Mouse (Mus musculus) cerebellum, adult 9-11 months (tissue): ENCODE measurements around the gene Umad1.

Source experiments
- DNase-seq: peaks from one replicate; pipeline ENCODE4 v3.0.0; 2022

Umad1 gene

GRCm38 (mm10) chr6:8421421-8421820 is 162.3 kb downstream of the Umad1 start:
- no peak for DNase-seq

GRCm38 (mm10) chr6:8421959-8422581 is 163.0 kb downstream of the Umad1 start:
- DNase-seq: peak; percentile 53

- no peak for DNase-seq
Observed at GRCm38 (mm10) chr6:8423142-8423541, 164.1 kb downstream of the Umad1 start.

- no peak for DNase-seq
Observed at GRCm38 (mm10) chr6:8427692-8428091, 168.6 kb downstream of the Umad1 start.

- DNase-seq: no peak
Observed at GRCm38 (mm10) chr6:8430610-8431234, 171.6 kb downstream of the Umad1 start.

- DNase-seq: no peak
Observed at GRCm38 (mm10) chr6:8433179-8433578, 174.1 kb downstream of the Umad1 start.

- DNase-seq: no peak
Observed at GRCm38 (mm10) chr6:8437937-8438336, 178.8 kb downstream of the Umad1 start.

- DNase-seq: no peak
Observed at GRCm38 (mm10) chr6:8441814-8442213, 182.7 kb downstream of the Umad1 start.

GRCm38 (mm10) chr6:8446786-8447185 is 187.7 kb downstream of the Umad1 start:
- peak; percentile 28 for DNase-seq

GRCm38 (mm10) chr6:8455599-8455998 is 196.5 kb downstream of the Umad1 start:
- peak; percentile 31 for DNase-seq

GRCm38 (mm10) chr6:8458596-8458995 is 199.5 kb downstream of the Umad1 start:
- no peak for DNase-seq

GRCm38 (mm10) chr6:8462447-8462846 is 203.4 kb downstream of the Umad1 start:
- DNase-seq: no peak

- DNase-seq: no peak
Observed at GRCm38 (mm10) chr6:8465388-8465787, 206.3 kb downstream of the Umad1 start.

- DNase-seq: no peak
Observed at GRCm38 (mm10) chr6:8465985-8466384, 206.9 kb downstream of the Umad1 start.

- no peak for DNase-seq
Observed at GRCm38 (mm10) chr6:8467667-8468337, 208.7 kb downstream of the Umad1 start.

GRCm38 (mm10) chr6:8469918-8470317 is 210.8 kb downstream of the Umad1 start:
- DNase-seq: no peak

- DNase-seq: no peak
Observed at GRCm38 (mm10) chr6:8472125-8472524, 213.0 kb downstream of the Umad1 start.

- DNase-seq: no peak
Observed at GRCm38 (mm10) chr6:8472915-8473314, 213.8 kb downstream of the Umad1 start.

- DNase-seq: no peak
Observed at GRCm38 (mm10) chr6:8473498-8473897, 214.4 kb downstream of the Umad1 start.

GRCm38 (mm10) chr6:8474316-8474715 is 215.2 kb downstream of the Umad1 start:
- no peak for DNase-seq

- DNase-seq: no peak
Observed at GRCm38 (mm10) chr6:8474820-8475219, 215.7 kb downstream of the Umad1 start.

- no peak for DNase-seq
Observed at GRCm38 (mm10) chr6:8479176-8479575, 220.1 kb downstream of the Umad1 start.

GRCm38 (mm10) chr6:8484437-8485275 is 225.6 kb downstream of the Umad1 start:
- no peak for DNase-seq
